Mouse (Mus musculus) neural tube, embryonic 12.5 days (tissue): Measurements from ENCODE around the gene Calm4. TPM values are rescaled to one million over a fixed set of nuclear protein-coding genes. Genes with fewer than 3 reads are reported as not detected.
"Not testable (repeated sequence)": the region's sequence is repeated elsewhere in the genome, so short reads cannot be mapped to it uniquely, and the experiment has no call there.

ENCODE experiments used
- ATAC-seq: fragments of 200-750 bp; cut with Nextera tagmentation; 2 replicates; pipeline ENCODE4 v1.8.0; 2017; ENCODE audit warnings: low read depth, mild to moderate bottlenecking, moderate TSS enrichment, moderate library complexity; ENCODE audit not compliant: low FRiP score
- H3K27ac ChIP-seq: fragments of 300-500 bp; sonication (generic); 2 replicates; pipeline ENCODE4 v1.5.1; 2016
- H3K27me3 ChIP-seq: fragments of 300-500 bp; sonication (generic); replicated peaks from 2 replicates; pipeline ENCODE4 v1.6.1; 2016; ENCODE audit warnings: mild to moderate bottlenecking
- H3K36me3 ChIP-seq: fragments of 300-500 bp; sonication (generic); 2 replicates; pipeline ENCODE4 v1.6.1; 2016; ENCODE audit warnings: mild to moderate bottlenecking
- H3K4me1 ChIP-seq: fragments of 300-500 bp; sonication (generic); 2 replicates; pipeline ENCODE4 v1.6.1; 2016
- H3K4me2 ChIP-seq: fragments of 300-500 bp; sonication (generic); replicated peaks from 2 replicates; pipeline ENCODE4 v1.6.1; 2016; ENCODE audit warnings: mild to moderate bottlenecking
- H3K4me3 ChIP-seq: fragments of 300-500 bp; sonication (generic); 2 replicates; pipeline ENCODE4 v1.5.1; 2016
- H3K9ac ChIP-seq: fragments of 300-500 bp; sonication (generic); 2 replicates; pipeline ENCODE4 v1.6.1; 2016; ENCODE audit warnings: mild to moderate bottlenecking
- H3K9me3 ChIP-seq: fragments of 300-500 bp; sonication (generic); 2 replicates; pipeline ENCODE4 v1.6.1; 2016; ENCODE audit warnings: mild to moderate bottlenecking
- WGBS: fragments of 180-500 bp; shearing (Covaris S2); methylation state at CpG from one replicate; pipeline ENCODE4 v1.1.7; 2016; 5-methylcytosine and 5-hydroxymethylcytosine counted together
- polyA plus RNA-seq: library from polyadenylated mRNA; unstranded; fragments of >200 nt; fragmentation: Nextera tagmentation; extraction: Ambion mirVana; gene quantifications from 2 replicates; pipeline ENCODE4 v1.2.1, GENCODE M21; 2016

The Calm4 gene
- polyA plus RNA-seq, 1 experiment from 2014 or later, result not detected

- no peak overlapping the region for H3K9ac ChIP-seq
- no peaks in the 10 kb centered on the region for H3K27me3 ChIP-seq
- no peaks in the 10 kb centered on the region for H3K4me1 ChIP-seq
- no peaks in the 10 kb centered on the region for H3K36me3 ChIP-seq
- H3K27ac ChIP-seq, result no peak overlapping the region
- H3K4me2 ChIP-seq, result no peak overlapping the region
- 65% methylated on average over 4 of the region's 4 CpGs for WGBS
- H3K9me3 ChIP-seq, result no peaks in the 10 kb centered on the region
- no peak overlapping the region for H3K4me3 ChIP-seq
- no peak for ATAC-seq
These were observed 15.5 kb upstream of the Calm4 start for GRCm38 (mm10) chr13:3822105-3822504.

GRCm38 (mm10) chr13:3825726-3826125 is 11.8 kb upstream of the Calm4 start:
- no peaks in the 10 kb centered on the region for H3K4me1 ChIP-seq
- no peaks in the 10 kb centered on the region for H3K9me3 ChIP-seq
- H3K4me3 ChIP-seq, result no peak overlapping the region
- H3K27me3 ChIP-seq, result no peaks in the 10 kb centered on the region
- ATAC-seq, result no peak
- H3K27ac ChIP-seq, result no peak overlapping the region
- H3K4me2 ChIP-seq, result no peak overlapping the region
- H3K36me3 ChIP-seq, result no peaks in the 10 kb centered on the region
- no peak overlapping the region for H3K9ac ChIP-seq

GRCm38 (mm10) chr13:3831546-3831945 is 6.0 kb upstream of the Calm4 start:
- Histone ChIP-seq H3K27ac (no peak overlapping the region), H3K4me2 (no peak overlapping the region), H3K27me3 (no peaks in the 10 kb centered on the region), H3K9me3 (no peaks in the 10 kb centered on the region), H3K9ac (no peak overlapping the region), H3K4me1 (no peaks in the 10 kb centered on the region), H3K4me3 (no peak overlapping the region), H3K36me3 (no peaks in the 10 kb centered on the region)
- no peak for ATAC-seq
- WGBS, result 87% methylated on average over 5 of the region's 5 CpGs

DNA sequence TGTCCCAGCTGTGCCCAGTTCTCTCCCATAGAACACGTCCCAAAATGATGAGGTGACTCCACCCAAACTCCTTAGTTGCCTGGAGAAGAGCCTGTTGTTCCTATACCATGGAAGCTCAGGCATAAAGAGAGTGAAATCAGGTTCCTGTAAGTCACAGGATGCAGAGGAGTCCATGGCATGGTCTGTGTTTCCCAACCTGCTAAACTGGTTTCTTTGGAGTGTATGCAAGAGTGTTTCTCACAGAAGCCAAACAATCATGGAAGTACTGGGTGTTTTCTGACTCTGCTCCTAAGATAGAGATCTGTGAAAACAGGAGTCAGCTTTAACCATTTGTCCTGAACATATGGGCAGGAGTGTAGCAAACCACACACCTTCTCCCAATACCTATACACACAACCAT is 5.6 kb upstream of the Calm4 start:
- Histone ChIP-seq H3K36me3 (no peaks in the 10 kb centered on the region), H3K4me2 (no peak overlapping the region), H3K4me3 (no peak overlapping the region), H3K27ac (no peak overlapping the region), H3K27me3 (no peaks in the 10 kb centered on the region), H3K4me1 (no peaks in the 10 kb centered on the region), H3K9ac (no peak overlapping the region), H3K9me3 (no peaks in the 10 kb centered on the region)
- 69% methylated on average over 1 of the region's 1 CpGs for WGBS
- no peak for ATAC-seq

GRCm38 (mm10) chr13:3832450-3832849 is 5.1 kb upstream of the Calm4 start:
- no peaks in the 10 kb centered on the region for H3K9me3 ChIP-seq
- no peak overlapping the region for H3K9ac ChIP-seq
- H3K27me3 ChIP-seq, result no peaks in the 10 kb centered on the region
- no peaks in the 10 kb centered on the region for H3K36me3 ChIP-seq
- no peak overlapping the region for H3K4me2 ChIP-seq
- no peak overlapping the region for H3K4me3 ChIP-seq
- ATAC-seq, result no peak
- H3K4me1 ChIP-seq, result no peaks in the 10 kb centered on the region
- no peak overlapping the region for H3K27ac ChIP-seq
- 65% methylated on average over 2 of the region's 2 CpGs for WGBS

GRCm38 (mm10) chr13:3833644-3834043 is 3.9 kb upstream of the Calm4 start:
- H3K4me1 ChIP-seq, H3K4me2 ChIP-seq, H3K9me3 ChIP-seq, H3K4me3 ChIP-seq, ATAC-seq, H3K27me3 ChIP-seq, H3K27ac ChIP-seq, H3K9ac ChIP-seq, H3K36me3 ChIP-seq: not testable (repeated sequence)

DNA sequence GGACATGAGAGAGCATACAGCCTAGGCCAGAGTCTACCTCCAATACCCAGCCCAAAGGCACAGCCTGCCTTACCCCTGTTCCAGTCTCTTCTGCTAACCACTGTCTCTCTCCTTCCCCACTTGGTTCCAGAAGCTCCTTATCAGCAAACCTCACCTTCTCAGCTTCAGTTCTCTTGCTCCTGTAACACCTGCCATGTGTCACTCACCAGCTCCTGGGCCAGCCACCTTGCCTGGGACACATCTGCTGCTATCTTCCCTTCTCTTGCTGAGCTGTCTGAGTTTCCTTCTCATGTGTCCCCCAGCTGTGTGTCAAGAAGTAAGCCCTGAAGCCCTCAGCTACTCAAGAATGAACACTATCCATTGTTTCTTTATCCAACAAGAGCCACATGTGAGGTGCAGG is 3.1 kb downstream of the Calm4 start:
- H3K4me3 ChIP-seq, H3K4me2 ChIP-seq, ATAC-seq, H3K27me3 ChIP-seq, H3K4me1 ChIP-seq, H3K27ac ChIP-seq, H3K9ac ChIP-seq, H3K36me3 ChIP-seq, H3K9me3 ChIP-seq: not testable (repeated sequence)

DNA sequence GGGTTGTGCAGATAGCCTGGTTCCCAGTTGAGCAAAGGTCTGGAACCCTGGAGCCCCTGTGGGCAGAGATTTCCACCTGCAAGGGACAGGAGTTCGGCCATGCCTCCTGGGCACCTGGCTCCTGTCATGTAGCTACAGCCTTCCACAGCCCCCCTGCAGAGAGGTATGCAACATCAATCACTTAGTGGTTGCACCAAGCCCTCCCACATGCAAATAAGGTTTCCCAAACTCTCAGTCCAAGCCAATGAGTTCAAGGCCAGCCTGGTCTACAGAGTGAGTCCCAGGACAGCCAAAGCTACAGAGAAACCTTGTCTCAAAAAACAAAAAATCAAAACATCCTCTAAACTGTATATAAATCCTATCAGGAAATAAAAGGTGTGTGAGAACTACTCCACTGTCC is 12.8 kb downstream of the Calm4 start:
- H3K9me3 ChIP-seq, result no peaks in the 10 kb centered on the region
- H3K4me2 ChIP-seq, result no peak overlapping the region
- no peak overlapping the region for H3K4me3 ChIP-seq
- no peaks in the 10 kb centered on the region for H3K4me1 ChIP-seq
- no peak for ATAC-seq
- 70% methylated on average over 1 of the region's 1 CpGs for WGBS
- H3K9ac ChIP-seq, result no peak overlapping the region
- H3K36me3 ChIP-seq, result no peaks in the 10 kb centered on the region
- no peaks in the 10 kb centered on the region for H3K27me3 ChIP-seq
- H3K27ac ChIP-seq, result no peak overlapping the region

GRCm38 (mm10) chr13:3853648-3854333 is 16.2 kb downstream of the Calm4 start, which contains the start of gene Calm5:
Calm5 (plus strand) TSS chr13:3854173.
- not testable (repeated sequence) for H3K4me2 ChIP-seq, H3K4me1 ChIP-seq, ATAC-seq, H3K9ac ChIP-seq, H3K36me3 ChIP-seq, H3K27me3 ChIP-seq, H3K9me3 ChIP-seq, H3K27ac ChIP-seq, H3K4me3 ChIP-seq
- 87% methylated on average over 3 of the region's 3 CpGs for WGBS

GRCm38 (mm10) chr13:3854856-3855255 is 17.3 kb downstream of the Calm4 start:
- no peak overlapping the region for H3K9ac ChIP-seq
- H3K27me3 ChIP-seq, result no peaks in the 10 kb centered on the region
- no peaks in the 10 kb centered on the region for H3K36me3 ChIP-seq
- no peaks in the 10 kb centered on the region for H3K4me1 ChIP-seq
- no peaks in the 10 kb centered on the region for H3K9me3 ChIP-seq
- H3K27ac ChIP-seq, result no peak overlapping the region
- H3K4me2 ChIP-seq, result no peak overlapping the region
- WGBS, result 82% methylated on average over 2 of the region's 2 CpGs
- ATAC-seq, result no peak
- H3K4me3 ChIP-seq, result no peak overlapping the region

DNA sequence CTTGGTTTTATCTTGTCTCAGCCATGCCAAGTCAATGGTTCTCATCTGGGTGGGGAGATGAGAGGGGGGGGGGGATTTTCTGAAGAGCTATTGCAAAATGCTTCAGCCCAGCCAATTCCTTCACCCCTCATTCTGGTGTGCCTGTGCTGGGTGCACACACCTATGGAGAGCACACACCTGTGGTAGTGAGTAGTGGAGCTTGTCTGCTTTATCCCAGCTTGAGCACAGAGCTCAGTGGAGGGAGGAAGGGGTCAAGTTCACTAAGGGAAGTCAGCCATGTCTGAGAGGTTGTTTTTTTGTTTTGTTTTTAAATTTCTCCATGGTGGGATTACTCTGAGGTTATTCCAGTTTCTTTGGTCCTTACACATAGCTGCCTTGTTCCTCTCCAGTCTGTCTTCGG is 18.7 kb downstream of the Calm4 start:
- no peaks in the 10 kb centered on the region for H3K4me1 ChIP-seq
- no peaks in the 10 kb centered on the region for H3K9me3 ChIP-seq
- no peak overlapping the region for H3K4me3 ChIP-seq
- WGBS, result 79% methylated on average over 1 of the region's 1 CpGs
- ATAC-seq, result no peak
- no peak overlapping the region for H3K4me2 ChIP-seq
- no peak overlapping the region for H3K9ac ChIP-seq
- no peaks in the 10 kb centered on the region for H3K27me3 ChIP-seq
- no peaks in the 10 kb centered on the region for H3K36me3 ChIP-seq
- H3K27ac ChIP-seq, result no peak overlapping the region

DNA sequence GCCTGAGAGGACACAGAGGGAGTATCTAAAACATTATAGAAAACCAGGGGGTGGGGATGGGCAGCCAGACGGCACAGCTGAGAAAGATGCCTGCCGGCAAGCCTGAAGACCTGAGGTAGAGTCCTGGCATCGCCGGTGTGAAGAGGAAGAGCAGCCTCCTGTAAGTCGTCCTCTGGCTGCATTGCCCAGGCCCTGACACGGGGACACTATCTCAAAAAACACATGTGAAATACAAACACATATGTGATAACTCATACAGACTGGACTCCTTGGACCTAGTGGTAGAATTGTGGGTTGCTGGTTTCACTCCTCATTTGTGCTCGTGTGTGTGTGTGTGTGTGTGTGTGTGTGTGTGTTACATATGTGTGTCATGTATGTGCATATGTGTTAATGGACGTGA is 23.7 kb downstream of the Calm4 start:
- ATAC-seq, result no peak
- H3K4me3 ChIP-seq, result no peak overlapping the region
- H3K36me3 ChIP-seq, result no peaks in the 10 kb centered on the region
- H3K9ac ChIP-seq, result no peak overlapping the region
- WGBS, result 93% methylated on average over 8 of the region's 8 CpGs
- H3K27ac ChIP-seq, result no peak overlapping the region
- H3K4me1 ChIP-seq, result no peaks in the 10 kb centered on the region
- H3K4me2 ChIP-seq, result no peak overlapping the region
- H3K27me3 ChIP-seq, result no peaks in the 10 kb centered on the region
- no peaks in the 10 kb centered on the region for H3K9me3 ChIP-seq

- Histone ChIP-seq H3K27me3 (no peaks in the 10 kb centered on the region), H3K9ac (no peak overlapping the region), H3K36me3 (no peaks in the 10 kb centered on the region), H3K4me3 (no peak overlapping the region), H3K4me1 (no peaks in the 10 kb centered on the region), H3K9me3 (no peaks in the 10 kb centered on the region), H3K4me2 (no peak overlapping the region), H3K27ac (no peak overlapping the region)
- ATAC-seq, result no peak
- 82% methylated on average over 3 of the region's 3 CpGs for WGBS
These were observed 24.8 kb downstream of the Calm4 start for GRCm38 (mm10) chr13:3862325-3862724.
